Mouse (Mus musculus): ENCODE measurements around the gene Pomp.

DNA sequence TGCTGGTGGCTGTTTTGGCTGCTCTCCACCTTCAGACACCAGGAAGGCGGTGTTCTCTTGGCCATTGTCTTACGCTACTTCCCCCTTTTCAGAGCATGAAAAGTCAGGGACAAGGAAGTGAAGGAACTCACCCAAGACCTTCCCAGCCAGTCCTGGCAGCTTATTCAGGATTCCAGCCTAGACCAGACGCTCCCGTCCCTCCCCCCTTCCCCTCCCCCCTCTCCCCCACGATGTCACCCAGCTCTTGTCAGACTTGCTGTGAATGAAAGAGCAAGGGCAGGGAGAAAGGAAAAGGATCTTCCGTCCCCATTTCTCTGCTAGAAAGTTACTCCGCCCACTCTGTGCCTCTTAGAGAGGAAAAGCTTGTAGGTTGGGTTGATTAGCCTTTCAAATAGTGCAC lies 16.9 kb upstream of the Pomp start:
- TF ChIP-seq CTCF (IDR thresholded peaks at IDR 0.05; ENCODE audit: low read depth) = no peak
- no peak for TF ChIP-seq EP300 (IDR thresholded peaks at IDR 0.05; ENCODE audit: low read depth)
